Mouse (Mus musculus): ENCODE measurements around the gene Nxpe4.

DNA sequence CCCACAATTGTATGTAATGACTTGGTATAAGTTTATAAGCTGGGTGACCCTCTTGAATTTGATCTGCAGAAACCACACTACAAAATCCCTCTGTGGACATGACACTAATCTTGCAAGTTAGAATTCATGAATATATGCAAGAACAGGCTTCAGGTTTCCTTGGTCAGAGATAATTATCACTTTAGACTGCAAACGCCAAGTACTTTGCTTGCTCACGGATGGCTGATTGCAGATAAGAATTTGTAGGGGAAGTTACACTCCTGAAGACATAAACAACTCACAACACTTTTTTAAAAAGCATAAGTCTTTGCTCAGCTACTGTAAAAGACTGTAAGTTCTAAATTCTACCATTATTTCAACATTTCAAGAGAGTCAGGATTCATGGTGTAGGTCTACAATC is 212.5 kb downstream of the Nxpe4 start:
- TF ChIP-seq GATA1 (IDR thresholded peaks at IDR 0.05; ENCODE audit: low read length) (peak; percentile 77), TAL1 (IDR thresholded peaks at IDR 0.05; ENCODE audit: low read length) (no peak)
